Mouse (Mus musculus) brain, embryonic 14.5 days (tissue): Measurements from ENCODE around the gene Notch2.

ENCODE experiments used
- CTCF ChIP-seq: fragments of 200-500 bp; IDR thresholded peaks from 2 replicates; pipeline ENCODE4 v1.5.1; 2012; ENCODE audit warnings: inconsistent platforms, mild to moderate bottlenecking, moderate library complexity, borderline replicate concordance; ENCODE audit not compliant: insufficient read depth, insufficient read length; ENCODE audit errors: extremely low read depth
- POLR2A ChIP-seq: fragments of 200-500 bp; IDR thresholded peaks from 2 replicates; pipeline ENCODE4 v1.6.1; 2012; ENCODE audit warnings: mild to moderate bottlenecking, inconsistent platforms, borderline replicate concordance; ENCODE audit not compliant: poor library complexity, insufficient read depth, insufficient read length, severe bottlenecking; ENCODE audit errors: extremely low read depth

DNA sequence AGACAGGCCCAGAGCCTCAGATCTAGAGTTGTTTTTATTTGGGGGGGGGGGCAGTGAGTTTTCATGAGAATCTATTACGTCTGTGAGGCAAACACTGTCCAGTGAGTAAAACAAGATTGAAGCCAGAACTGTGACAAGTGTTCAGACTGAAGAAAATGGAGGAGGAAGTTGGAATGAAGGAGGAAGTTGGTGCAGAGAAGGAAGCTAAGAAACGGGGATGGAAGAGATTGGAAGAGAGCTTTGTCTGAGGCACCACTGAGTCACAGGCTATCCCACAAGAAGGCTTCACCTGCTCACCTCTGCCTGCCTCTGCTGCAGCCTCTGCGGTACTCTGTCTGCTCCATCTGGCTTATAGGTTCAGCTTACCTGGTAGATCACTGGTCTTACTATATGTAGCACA is 74.2 kb downstream of the Notch2 start:
- no peak for TF ChIP-seq POLR2A
- TF ChIP-seq CTCF: no peak
